Mouse (Mus musculus) small intestine, adult 2 months (tissue): ENCODE data around the gene Pla2g1b.

Experiments used
- CTCF ChIP-seq: fragments of 200-500 bp; IDR thresholded peaks from 2 replicates; pipeline ENCODE4 v1.5.1; 2012; ENCODE audit warnings: low read depth, mild to moderate bottlenecking, control low read depth, inconsistent platforms, low read length, moderate library complexity, mixed read lengths; ENCODE audit not compliant: insufficient replicate concordance, insufficient read length; ENCODE audit errors: extremely low read depth
- POLR2A ChIP-seq: fragments of 200-500 bp; IDR thresholded peaks from 2 replicates; pipeline ENCODE4 v1.6.1; 2012; ENCODE audit warnings: low read depth, mild to moderate bottlenecking, control low read depth, inconsistent platforms, low read length, moderate library complexity

GRCm38 (mm10) chr5:115479561-115479960 is 13.5 kb downstream of the Pla2g1b start:
- TF ChIP-seq CTCF (no peak), POLR2A (no peak)
